Mouse (Mus musculus): ENCODE results near the gene Trib3.
A peak's percentile ranks its signal among the peaks of the same experiment; 100 is the strongest.
"Not testable (repeated sequence)": the region's sequence is repeated elsewhere in the genome, so short reads cannot be mapped to it uniquely, and the experiment has no call there.

The Trib3 gene

DNA sequence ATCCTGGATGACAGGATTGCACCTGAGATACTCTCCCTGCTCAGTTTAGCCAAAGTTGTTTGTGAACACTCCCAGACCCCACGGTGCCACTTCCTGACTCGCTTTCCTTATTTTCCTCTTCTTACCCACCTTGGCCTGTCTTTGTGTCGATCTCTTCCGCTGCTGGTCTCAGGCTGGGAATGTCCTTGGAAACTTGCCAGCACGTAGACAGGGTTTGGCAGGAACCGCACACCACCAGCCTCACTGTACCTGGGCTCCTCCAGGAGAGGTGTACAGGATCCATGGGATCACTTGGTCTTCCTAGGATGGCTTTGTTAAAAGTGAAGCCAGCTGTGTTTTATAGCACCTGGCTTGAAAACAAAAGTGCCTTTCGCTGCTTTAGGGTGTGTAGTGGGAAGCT, 30.8 kb downstream of the Trib3 start:
- no peak for DNase-seq (ENCODE audit: low spot score in 2 of 2)

DNA sequence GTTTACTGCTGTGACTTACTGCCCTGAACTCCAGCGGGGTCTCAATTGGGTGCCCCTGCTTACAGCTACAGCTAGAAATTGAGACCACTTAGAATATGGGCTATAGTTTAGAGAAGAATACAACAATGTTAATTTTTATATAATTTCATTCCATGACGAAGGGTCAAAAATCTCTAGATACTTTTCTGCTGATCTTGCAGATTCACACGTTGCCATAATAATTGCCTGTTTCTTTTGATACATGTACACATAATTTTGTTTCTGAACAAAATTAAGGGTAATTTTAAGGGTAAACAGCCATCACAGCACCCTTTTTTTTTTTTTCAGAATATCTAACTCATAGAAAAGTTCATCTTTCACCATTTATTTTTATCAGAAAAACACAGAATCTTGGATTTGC, 36.6 kb downstream of the Trib3 start:
- DNase-seq (ENCODE audit: low spot score in 2 of 2) = no peak

DNA sequence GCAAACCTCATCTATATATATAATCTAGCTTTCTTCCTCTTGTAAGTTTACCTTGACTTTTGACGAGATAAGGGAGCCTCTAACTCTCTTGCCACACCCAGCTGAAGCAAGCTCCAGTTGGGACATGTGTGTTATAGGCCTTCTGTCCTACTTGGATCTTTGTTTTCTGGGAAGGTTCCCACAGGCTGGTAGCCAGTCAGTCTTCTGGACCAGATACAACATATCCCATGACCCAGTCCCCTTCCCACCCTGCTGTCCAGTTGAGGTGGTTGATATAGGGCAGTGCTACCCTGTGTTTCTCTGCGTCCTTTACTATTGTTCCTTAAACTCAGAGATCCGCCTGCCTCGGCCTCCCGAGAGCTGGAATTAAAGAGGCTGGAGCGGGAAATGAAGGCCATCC, 38.4 kb downstream of the Trib3 start:
- DNase-seq (ENCODE audit: low spot score in 2 of 2) = no peak

DNA sequence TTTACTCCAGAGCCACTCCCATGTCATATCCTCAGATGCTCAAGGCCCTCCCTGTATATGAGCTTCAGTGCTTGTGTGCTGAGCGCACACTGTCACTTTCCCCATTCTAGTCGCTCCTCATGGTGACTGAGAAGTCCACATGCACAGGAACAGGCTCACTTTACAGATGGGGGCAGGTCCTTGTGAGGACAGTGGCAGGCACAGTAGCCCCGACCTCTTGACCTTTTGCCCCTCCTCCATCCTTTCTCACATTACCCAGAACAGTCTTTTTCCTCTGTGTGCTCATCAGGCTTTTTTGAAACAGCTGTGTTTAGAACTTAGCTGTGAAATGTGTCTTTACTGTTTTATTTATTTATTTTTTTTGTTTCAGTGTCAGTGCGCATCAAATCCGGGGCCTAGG, 40.1 kb downstream of the Trib3 start:
- DNase-seq (ENCODE audit: low spot score in 2 of 2) = no peak

DNA sequence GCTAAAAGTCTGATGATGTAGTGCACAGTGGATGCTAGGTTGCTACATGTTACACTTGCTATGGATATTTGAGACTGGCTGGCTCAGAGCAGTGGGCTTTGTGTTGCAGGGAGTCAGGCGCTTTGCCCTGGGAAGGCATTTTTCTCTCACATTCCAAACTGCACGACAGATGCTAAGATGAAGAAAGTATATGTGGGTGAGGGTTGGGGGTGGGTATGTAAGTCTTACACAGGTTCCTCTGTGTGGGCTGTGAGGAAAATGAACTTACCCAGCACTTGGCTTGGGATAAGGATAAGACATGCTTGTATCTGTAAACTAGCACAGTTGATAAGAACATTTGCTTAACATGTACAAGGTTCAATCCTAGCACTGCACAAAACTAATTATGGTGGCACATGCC, 41.0 kb downstream of the Trib3 start:
- DNase-seq (ENCODE audit: low spot score in 2 of 2) = peak; percentile 44

DNA sequence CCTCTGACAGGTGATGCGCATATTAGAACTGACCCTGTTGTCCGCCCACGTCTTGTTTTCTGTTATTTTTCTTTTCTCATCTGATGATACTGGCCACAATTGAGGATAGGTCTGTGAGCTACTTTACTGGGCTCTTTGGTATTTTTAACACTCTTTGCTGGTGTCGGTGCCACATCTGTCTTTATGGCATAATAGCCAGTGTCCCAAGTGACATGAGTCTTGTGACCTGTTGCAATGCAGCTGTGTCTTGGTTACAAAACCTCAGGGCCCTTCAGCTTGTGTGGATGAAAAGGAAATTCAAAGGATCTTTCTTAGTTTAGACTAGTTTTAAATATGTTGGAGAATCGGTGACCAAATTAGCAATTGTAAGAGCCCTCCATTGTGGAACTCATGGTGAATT, 49.3 kb downstream of the Trib3 start:
- no peak for DNase-seq (ENCODE audit: low spot score in 2 of 2)

DNA sequence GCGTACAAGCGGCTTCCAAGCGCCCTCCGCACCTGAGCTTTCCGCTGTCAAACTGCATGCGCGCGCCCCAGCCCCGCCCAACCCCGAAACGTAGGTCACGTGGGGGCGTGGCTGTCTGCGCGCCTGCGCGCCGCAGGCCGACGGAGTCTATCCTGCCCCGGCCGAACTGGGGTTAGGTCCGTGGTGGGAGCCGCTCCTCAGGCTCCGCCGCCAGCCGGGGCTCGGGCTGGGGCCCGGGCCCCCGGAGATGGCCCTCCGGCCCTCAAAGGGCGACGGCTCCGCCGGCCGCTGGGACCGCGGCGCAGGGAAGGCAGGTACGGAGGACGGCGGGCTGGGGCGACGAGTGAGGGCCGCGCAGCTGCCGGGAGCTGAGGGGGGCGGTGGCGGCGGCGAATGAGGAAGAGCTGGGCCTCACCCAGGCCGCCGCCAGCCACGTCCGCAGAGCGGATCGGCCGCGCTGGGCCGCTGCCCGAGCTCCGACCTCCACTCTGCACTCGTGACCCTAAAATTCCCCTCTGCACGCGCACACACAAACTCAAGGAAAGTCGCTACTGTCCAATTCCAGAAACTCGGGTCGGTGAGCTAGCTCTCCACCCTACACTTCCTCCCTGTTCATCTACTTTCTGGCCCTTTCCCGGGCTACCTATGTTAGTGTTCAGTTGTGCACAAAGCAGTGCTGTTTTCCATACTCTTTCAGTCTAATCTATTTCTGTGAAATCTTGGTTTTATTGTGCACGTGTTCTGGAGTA, 49.9 kb downstream of the Trib3 start, which contains the start of gene Tbc1d20:
Gene Tbc1d20, plus strand, starts transcription at position 102 of the 749 bp plus-strand sequence.
- DNase-seq (ENCODE audit: low spot score in 2 of 2) = peak; percentile 88 to 91

DNA sequence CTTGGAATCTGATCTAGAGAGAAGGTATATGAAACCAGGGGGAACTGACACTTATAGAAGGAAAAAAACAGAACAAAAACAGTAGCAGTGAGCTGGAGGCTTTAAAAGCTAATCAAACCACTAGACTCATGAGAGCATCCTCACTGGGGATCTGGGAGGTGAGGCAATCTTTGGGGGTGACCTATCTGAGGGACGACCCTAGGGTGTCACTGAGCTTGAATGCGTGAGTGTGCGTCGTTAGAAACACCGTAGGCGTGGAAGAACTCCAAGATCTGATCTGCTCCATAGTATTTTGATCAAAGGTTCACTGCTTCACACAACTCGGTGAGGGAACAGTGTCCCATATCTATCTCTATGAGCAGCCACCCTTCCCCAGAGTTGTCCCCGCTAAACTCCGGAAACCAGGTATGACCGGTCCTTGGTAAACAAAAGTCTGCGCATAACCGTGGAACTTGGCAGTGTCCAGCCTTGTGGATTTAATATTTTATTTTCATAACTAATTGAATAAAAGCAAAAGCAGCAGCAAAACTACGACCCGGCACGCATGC, 50.6 kb downstream of the Trib3 start:
- no peak for DNase-seq (ENCODE audit: low spot score in 2 of 2)

DNA sequence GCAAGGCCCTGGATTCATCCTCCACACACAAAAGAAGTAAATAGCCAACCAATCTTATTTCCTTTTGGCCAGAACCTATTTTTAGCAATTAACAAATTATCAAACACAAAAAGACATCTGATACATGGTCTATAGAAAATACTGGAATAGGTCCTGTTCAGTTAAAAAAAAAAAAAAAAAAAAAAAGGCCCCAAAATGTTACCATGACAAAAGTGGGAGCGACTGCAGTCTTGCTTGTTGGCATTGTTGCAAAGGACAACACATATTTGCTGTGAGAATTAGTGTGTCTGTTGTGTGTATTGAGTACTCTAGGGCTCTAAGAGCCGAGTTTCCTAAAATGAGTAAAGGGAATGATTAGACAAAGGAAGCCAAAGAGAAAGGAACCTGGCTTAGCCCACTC, 51.4 kb downstream of the Trib3 start:
- no peak for DNase-seq (ENCODE audit: low spot score in 2 of 2)

DNA sequence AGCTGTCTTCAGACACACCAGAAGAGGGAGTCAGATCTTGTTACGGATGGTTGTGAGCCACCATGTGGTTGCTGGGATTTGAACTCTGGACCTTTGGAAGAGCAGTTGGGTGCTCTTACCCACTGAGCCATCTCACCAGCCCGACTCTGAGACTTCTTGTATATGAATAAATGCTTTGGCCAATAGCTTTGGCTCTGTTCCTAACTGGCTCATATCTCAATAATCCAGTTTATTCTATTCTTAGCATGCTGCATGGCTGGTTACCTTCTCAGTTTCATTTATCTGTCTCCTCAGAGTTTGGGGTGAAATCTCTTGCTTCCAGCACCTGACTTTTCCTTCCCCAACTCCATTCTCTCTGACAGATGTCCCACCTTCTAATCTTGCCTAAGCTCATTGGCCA, 54.2 kb downstream of the Trib3 start:
- not testable (repeated sequence) for DNase-seq (ENCODE audit: low spot score in 2 of 2)

DNA sequence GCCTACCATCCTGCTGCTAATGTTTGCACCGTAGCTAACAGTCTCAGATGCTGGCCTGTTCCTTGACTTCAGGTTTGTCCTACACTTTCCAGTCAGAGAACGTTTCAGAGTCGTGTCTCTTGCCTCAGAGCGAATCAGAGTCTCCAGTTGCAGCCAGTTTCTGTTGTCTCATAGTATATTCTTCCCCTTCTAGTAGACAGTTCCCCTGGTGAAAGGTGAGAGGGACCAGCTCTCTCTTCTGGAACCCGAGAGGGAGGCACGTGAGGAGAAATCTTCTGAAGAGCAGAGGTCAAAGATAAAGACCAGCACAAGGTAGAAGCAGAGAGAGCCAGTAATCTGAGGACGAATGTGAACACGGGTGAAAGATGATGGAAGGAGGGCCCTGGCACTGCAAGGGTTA, 55.8 kb downstream of the Trib3 start:
- no peak for DNase-seq (ENCODE audit: low spot score in 2 of 2)

DNA sequence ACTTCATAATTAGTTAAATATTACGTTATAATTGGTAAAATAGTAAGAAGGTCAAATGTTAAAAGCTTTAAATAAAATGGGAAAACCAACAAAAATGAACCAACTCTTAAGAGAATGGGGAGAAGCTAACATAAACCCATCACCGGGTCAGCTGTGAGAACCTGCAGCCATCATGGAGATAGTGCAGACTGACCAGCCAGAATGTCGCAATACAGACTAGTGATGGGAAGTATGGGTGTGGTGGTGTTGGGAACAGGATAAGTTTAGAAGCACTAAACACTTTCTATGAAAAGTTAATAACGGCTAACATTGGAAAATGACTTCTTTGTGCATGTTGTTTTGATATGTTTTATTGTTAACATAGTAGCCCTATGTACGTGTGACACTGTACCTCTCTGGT, 56.3 kb downstream of the Trib3 start:
- no peak for DNase-seq (ENCODE audit: low spot score in 2 of 2)

All from right cerebral cortex, adult 2 months (tissue).